Mouse (Mus musculus): ENCODE measurements around the gene Mtrr.

The Mtrr gene

DNA sequence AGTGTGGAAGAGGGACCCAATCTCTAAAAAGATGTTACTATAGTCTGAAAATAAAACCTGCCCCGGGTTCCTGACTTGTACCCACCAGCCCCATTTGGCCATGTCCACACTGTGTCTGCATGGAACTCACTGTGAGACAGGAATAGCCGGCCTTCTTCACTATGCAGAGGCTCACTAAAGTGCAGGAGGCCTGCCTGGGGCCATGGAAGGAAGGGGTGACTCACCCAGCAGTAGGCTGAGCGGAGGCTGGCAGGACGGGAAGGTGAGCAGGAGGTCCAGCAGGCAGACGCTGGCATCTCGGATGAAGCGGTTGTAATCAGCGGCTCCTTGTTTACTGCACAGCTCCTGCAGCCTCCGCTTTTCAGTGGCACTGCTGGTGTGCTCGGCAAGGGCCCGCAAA lies 13.4 kb downstream of the Mtrr start:
- DNase-seq (ENCODE audit: low read depth): no peak

DNA sequence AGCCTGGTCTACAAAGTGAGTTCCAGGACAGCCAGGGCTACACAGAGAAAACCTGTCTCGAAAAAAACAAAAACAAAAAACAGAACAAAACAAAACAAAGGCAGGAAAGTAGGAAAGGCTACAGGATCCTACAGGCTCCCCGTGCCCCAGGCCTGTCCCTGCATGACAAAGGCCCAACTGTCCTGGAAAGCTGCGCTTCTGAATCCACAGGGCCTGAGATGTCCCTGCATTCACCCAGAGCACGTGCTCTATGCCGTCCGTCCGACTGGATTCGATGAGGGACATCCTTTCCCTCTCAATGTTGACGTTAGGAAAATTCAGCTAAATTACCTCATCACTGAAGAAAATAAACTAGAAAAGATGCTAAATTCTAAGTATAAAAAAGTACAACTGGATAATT lies 13.8 kb downstream of the Mtrr start:
- DNase-seq (ENCODE audit: low read depth): no peak

DNA sequence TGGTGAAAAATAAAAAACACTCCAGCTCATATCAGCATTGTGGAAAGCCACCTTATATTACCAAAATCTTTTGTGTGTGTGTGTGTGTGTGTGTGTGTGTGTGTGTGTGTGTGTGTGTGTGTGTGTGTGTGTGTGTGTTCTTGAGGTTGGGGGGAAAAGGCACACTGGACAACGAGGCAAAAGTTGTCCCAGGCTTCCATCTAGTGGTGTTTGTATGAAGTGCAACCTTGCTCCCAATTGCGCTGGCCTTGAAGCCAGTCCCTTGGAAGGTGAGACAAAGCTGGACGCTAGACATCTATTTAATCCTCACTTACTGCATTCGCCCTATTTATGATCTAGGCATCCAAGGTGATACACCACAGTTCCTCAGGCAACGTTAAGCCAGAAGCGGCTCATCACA lies 28.6 kb downstream of the Mtrr start:
- DNase-seq (ENCODE audit: low read depth): peak; percentile 22

Data from 416B (cell line).